Mouse (Mus musculus): Measurements from ENCODE around the gene Map2k4. TPM values are rescaled to one million over a fixed set of nuclear protein-coding genes. Genes with fewer than 3 reads are reported as not detected.

Gene Map2k4
- polyA plus RNA-seq, 1 experiment from 2014 or later, result 117 TPM

GRCm38 (mm10) chr11:65759350-65759749, 28.7 kb downstream of the Map2k4 start:
- no peaks in the 10 kb centered on the region for H3K27me3 ChIP-seq (ENCODE audit: control insufficient read depth, insufficient read depth, low read length)
- H3K9ac ChIP-seq, result no peak overlapping the region
- no peaks in the 10 kb centered on the region for H3K36me3 ChIP-seq (replicated peaks; ENCODE audit: control insufficient read depth, insufficient read depth)
- no peak overlapping the region for H3K4me3 ChIP-seq (replicated peaks; ENCODE audit: low read length)
- ATAC-seq (ENCODE audit: low FRiP score) (no peak), DNase-seq (ENCODE audit: low spot score) (no peak)
- H3K9me3 ChIP-seq (ENCODE audit: control insufficient read depth, low read length), result no peaks in the 10 kb centered on the region
- H3K27ac ChIP-seq, result no peak overlapping the region
- no peak overlapping the region for H3K4me2 ChIP-seq (replicated peaks)
- WGBS, result 88% methylated on average over 1 of the region's 1 CpGs
- H3K4me1 ChIP-seq (replicated peaks; ENCODE audit: control insufficient read depth, insufficient read depth, low read length), result no peaks in the 10 kb centered on the region

GRCm38 (mm10) chr11:65754161-65754560, 33.9 kb downstream of the Map2k4 start:
- Histone ChIP-seq H3K4me1 (replicated peaks; ENCODE audit: control insufficient read depth, insufficient read depth, low read length) (no peaks in the 10 kb centered on the region), H3K27me3 (ENCODE audit: control insufficient read depth, insufficient read depth, low read length) (no peaks in the 10 kb centered on the region), H3K36me3 (replicated peaks; ENCODE audit: control insufficient read depth, insufficient read depth) (0 out of 2 replicates have a peak, but pooled peaks cover 6% of the 10 kb centered on the region), H3K4me3 (replicated peaks; ENCODE audit: low read length) (no peak overlapping the region), H3K4me2 (replicated peaks) (no peak overlapping the region), H3K27ac (no peak overlapping the region), H3K9me3 (ENCODE audit: control insufficient read depth, low read length) (no peaks in the 10 kb centered on the region), H3K9ac (no peak overlapping the region)
- ATAC-seq (ENCODE audit: low FRiP score) (no peak), DNase-seq (ENCODE audit: low spot score) (no peak)
- WGBS, result 94% methylated on average over 4 of the region's 4 CpGs

GRCm38 (mm10) chr11:65753593-65753992, 34.5 kb downstream of the Map2k4 start:
- Histone ChIP-seq H3K4me3 (replicated peaks; ENCODE audit: low read length) (no peak overlapping the region), H3K27ac (no peak overlapping the region), H3K4me1 (replicated peaks; ENCODE audit: control insufficient read depth, insufficient read depth, low read length) (no peaks in the 10 kb centered on the region), H3K4me2 (replicated peaks) (no peak overlapping the region), H3K9me3 (ENCODE audit: control insufficient read depth, low read length) (no peaks in the 10 kb centered on the region), H3K9ac (no peak overlapping the region), H3K36me3 (replicated peaks; ENCODE audit: control insufficient read depth, insufficient read depth) (0 out of 2 replicates have a peak, but pooled peaks cover 6% of the 10 kb centered on the region), H3K27me3 (ENCODE audit: control insufficient read depth, insufficient read depth, low read length) (no peaks in the 10 kb centered on the region)
- WGBS, result 100% methylated on average over 2 of the region's 2 CpGs
- DNase-seq (ENCODE audit: low spot score), result no peak
- no peak for ATAC-seq (ENCODE audit: low FRiP score)

GRCm38 (mm10) chr11:65750546-65750945, 37.6 kb downstream of the Map2k4 start:
- no peaks in the 10 kb centered on the region for H3K27me3 ChIP-seq (ENCODE audit: control insufficient read depth, insufficient read depth, low read length)
- WGBS, result 94% methylated on average over 3 of the region's 3 CpGs
- no peak overlapping the region for H3K27ac ChIP-seq
- 0 out of 2 replicates have a peak, but pooled peaks cover 6% of the 10 kb centered on the region for H3K36me3 ChIP-seq (replicated peaks; ENCODE audit: control insufficient read depth, insufficient read depth)
- DNase-seq (ENCODE audit: low spot score) (no peak), ATAC-seq (ENCODE audit: low FRiP score) (no peak)
- peaks cover 9% of the 10 kb centered on the region for H3K4me1 ChIP-seq (replicated peaks; ENCODE audit: control insufficient read depth, insufficient read depth, low read length)
- H3K4me3 ChIP-seq (replicated peaks; ENCODE audit: low read length), result no peak overlapping the region
- H3K4me2 ChIP-seq (replicated peaks), result no peak overlapping the region
- no peak overlapping the region for H3K9ac ChIP-seq
- H3K9me3 ChIP-seq (ENCODE audit: control insufficient read depth, low read length), result no peaks in the 10 kb centered on the region

GRCm38 (mm10) chr11:65747433-65747832, 40.7 kb downstream of the Map2k4 start:
- Histone ChIP-seq H3K9me3 (ENCODE audit: control insufficient read depth, low read length) (no peaks in the 10 kb centered on the region), H3K27ac (no peak overlapping the region), H3K27me3 (ENCODE audit: control insufficient read depth, insufficient read depth, low read length) (no peaks in the 10 kb centered on the region), H3K9ac (no peak overlapping the region), H3K4me2 (replicated peaks) (no peak overlapping the region), H3K36me3 (replicated peaks; ENCODE audit: control insufficient read depth, insufficient read depth) (0 out of 2 replicates have a peak, but pooled peaks cover 2% of the 10 kb centered on the region), H3K4me3 (replicated peaks; ENCODE audit: low read length) (no peak overlapping the region), H3K4me1 (replicated peaks; ENCODE audit: control insufficient read depth, insufficient read depth, low read length) (peaks cover 13% of the 10 kb centered on the region)
- no peak for ATAC-seq (ENCODE audit: low FRiP score)
- no peak for DNase-seq (ENCODE audit: low spot score)

GRCm38 (mm10) chr11:65745707-65746333, 42.3 kb downstream of the Map2k4 start:
- no peaks in the 10 kb centered on the region for H3K36me3 ChIP-seq (replicated peaks; ENCODE audit: control insufficient read depth, insufficient read depth)
- peak; percentile 73 for DNase-seq (ENCODE audit: low spot score)
- H3K27ac ChIP-seq, result peak overlapping the region; percentile 15
- WGBS, result 72% methylated on average over 8 of the region's 8 CpGs
- H3K27me3 ChIP-seq (ENCODE audit: control insufficient read depth, insufficient read depth, low read length), result no peaks in the 10 kb centered on the region
- no peak for ATAC-seq (ENCODE audit: low FRiP score)
- H3K9ac ChIP-seq, result no peak overlapping the region; the same call in 1 of the 2 replicates
- peak overlapping the region; percentile 15; the same call in 1 of the 2 replicates for H3K4me2 ChIP-seq (replicated peaks)
- H3K4me1 ChIP-seq (replicated peaks; ENCODE audit: control insufficient read depth, insufficient read depth, low read length), result peaks cover 13% of the 10 kb centered on the region
- no peak overlapping the region for H3K4me3 ChIP-seq (replicated peaks; ENCODE audit: low read length)
- H3K9me3 ChIP-seq (ENCODE audit: control insufficient read depth, low read length), result no peaks in the 10 kb centered on the region

- Histone ChIP-seq H3K36me3 (replicated peaks; ENCODE audit: control insufficient read depth, insufficient read depth) (no peaks in the 10 kb centered on the region), H3K9ac (no peak overlapping the region), H3K4me3 (replicated peaks; ENCODE audit: low read length) (no peak overlapping the region), H3K9me3 (ENCODE audit: control insufficient read depth, low read length) (no peaks in the 10 kb centered on the region), H3K4me1 (replicated peaks; ENCODE audit: control insufficient read depth, insufficient read depth, low read length) (peaks cover 13% of the 10 kb centered on the region), H3K4me2 (replicated peaks) (no peak overlapping the region), H3K27me3 (ENCODE audit: control insufficient read depth, insufficient read depth, low read length) (no peaks in the 10 kb centered on the region), H3K27ac (no peak overlapping the region)
- DNase-seq (ENCODE audit: low spot score) (no peak), ATAC-seq (ENCODE audit: low FRiP score) (no peak)
- WGBS, result 97% methylated on average over 3 of the region's 3 CpGs
Observed at GRCm38 (mm10) chr11:65743866-65744265, 44.2 kb downstream of the Map2k4 start.

GRCm38 (mm10) chr11:65740811-65741210, 47.3 kb downstream of the Map2k4 start:
- Histone ChIP-seq H3K4me1 (replicated peaks; ENCODE audit: control insufficient read depth, insufficient read depth, low read length) (peaks cover 6% of the 10 kb centered on the region), H3K27ac (no peak overlapping the region), H3K9me3 (ENCODE audit: control insufficient read depth, low read length) (no peaks in the 10 kb centered on the region), H3K36me3 (replicated peaks; ENCODE audit: control insufficient read depth, insufficient read depth) (no peaks in the 10 kb centered on the region), H3K9ac (no peak overlapping the region), H3K4me2 (replicated peaks) (no peak overlapping the region), H3K4me3 (replicated peaks; ENCODE audit: low read length) (no peak overlapping the region), H3K27me3 (ENCODE audit: control insufficient read depth, insufficient read depth, low read length) (no peaks in the 10 kb centered on the region)
- ATAC-seq (ENCODE audit: low FRiP score), result no peak
- no peak for DNase-seq (ENCODE audit: low spot score)
- 85% methylated on average over 5 of the region's 5 CpGs for WGBS

- WGBS, result 89% methylated on average over 2 of the region's 2 CpGs
- ATAC-seq (ENCODE audit: low FRiP score) (no peak), DNase-seq (ENCODE audit: low spot score) (no peak)
- no peak overlapping the region for H3K4me2 ChIP-seq (replicated peaks)
- peaks cover 2% of the 10 kb centered on the region; the same call in 1 of the 2 replicates for H3K4me1 ChIP-seq (replicated peaks; ENCODE audit: control insufficient read depth, insufficient read depth, low read length)
- no peaks in the 10 kb centered on the region for H3K9me3 ChIP-seq (ENCODE audit: control insufficient read depth, low read length)
- H3K27me3 ChIP-seq (ENCODE audit: control insufficient read depth, insufficient read depth, low read length), result no peaks in the 10 kb centered on the region
- no peak overlapping the region for H3K27ac ChIP-seq
- no peak overlapping the region for H3K4me3 ChIP-seq (replicated peaks; ENCODE audit: low read length)
- no peaks in the 10 kb centered on the region for H3K36me3 ChIP-seq (replicated peaks; ENCODE audit: control insufficient read depth, insufficient read depth)
- H3K9ac ChIP-seq, result no peak overlapping the region
Observed at GRCm38 (mm10) chr11:65740390-65740789, 47.7 kb downstream of the Map2k4 start.

- H3K4me3 ChIP-seq (replicated peaks; ENCODE audit: low read length), result no peak overlapping the region
- DNase-seq (ENCODE audit: low spot score) (no peak), ATAC-seq (ENCODE audit: low FRiP score) (no peak)
- no peaks in the 10 kb centered on the region for H3K9me3 ChIP-seq (ENCODE audit: control insufficient read depth, low read length)
- no peaks in the 10 kb centered on the region for H3K4me1 ChIP-seq (replicated peaks; ENCODE audit: control insufficient read depth, insufficient read depth, low read length)
- H3K27ac ChIP-seq, result no peak overlapping the region
- H3K27me3 ChIP-seq (ENCODE audit: control insufficient read depth, insufficient read depth, low read length), result no peaks in the 10 kb centered on the region
- H3K36me3 ChIP-seq (replicated peaks; ENCODE audit: control insufficient read depth, insufficient read depth), result no peaks in the 10 kb centered on the region
- no peak overlapping the region for H3K4me2 ChIP-seq (replicated peaks)
- H3K9ac ChIP-seq, result no peak overlapping the region
Observed at GRCm38 (mm10) chr11:65739880-65740279, 48.2 kb downstream of the Map2k4 start.

Measured in hindbrain, embryonic 14.5 days (tissue).